ENCODE assay signal across 20 mouse cellular contexts in genomic region chr9:61330747-61331146, GRCm38 (mm10).
"Had no signal": no experiment of that assay in that cellular context is flagged by ENCODE, and none has a peak within 500 bp of the region (broad histone marks: within the 10 kb centered on the region; RNA-seq: fewer than 3 reads in every experiment).

No protein-coding gene starts in this region.

- H3K36me3 ChIP-seq: liver, embryonic 15.5 days; midbrain, embryonic 13.5 days; midbrain, embryonic 15.5 days; neural tube, embryonic 13.5 days; neural tube, embryonic 15.5 days had no signal

- H3K4me1 ChIP-seq: liver, embryonic 15.5 days had no signal

- ATAC-seq: liver, postnatal 0 days; midbrain, embryonic 13.5 days; midbrain, embryonic 15.5 days had no signal

- H3K9me3 ChIP-seq: liver, embryonic 15.5 days; midbrain, embryonic 13.5 days; midbrain, embryonic 15.5 days; neural tube, embryonic 13.5 days; neural tube, embryonic 15.5 days had no signal

- H3K4me3 ChIP-seq: liver, embryonic 15.5 days; megakaryocyte, embryonic 14.5 days; midbrain, embryonic 13.5 days; midbrain, embryonic 15.5 days; myocyte; neural tube, embryonic 13.5 days; neural tube, embryonic 15.5 days had no signal

- DNase-seq: liver, postnatal 0 days; lung, embryonic 14.5 days; lung, postnatal 10 days; lung, postnatal 4 days; retina, postnatal 1 day; right cerebral cortex, adult 18-20 months; right cerebral cortex, postnatal 25 days; right cerebral cortex, postnatal 4 days; spleen, adult 18-20 months; thymus, adult 18-20 months; thymus, postnatal 14 days; thymus, postnatal 36 days had no signal

- H3K4me2 ChIP-seq: liver, embryonic 15.5 days; lung, embryonic 14.5 days; midbrain, embryonic 11.5 days; midbrain, embryonic 13.5 days; midbrain, embryonic 15.5 days; neural tube, embryonic 13.5 days; neural tube, embryonic 15.5 days had no signal

- H3K27ac ChIP-seq: liver, embryonic 15.5 days; midbrain, embryonic 13.5 days; midbrain, embryonic 15.5 days; neural tube, embryonic 13.5 days; neural tube, embryonic 15.5 days had no signal

- H3K9ac ChIP-seq: liver, embryonic 15.5 days; liver, postnatal 0 days; lung, embryonic 14.5 days; midbrain, embryonic 13.5 days; midbrain, embryonic 15.5 days; neural tube, embryonic 13.5 days; neural tube, embryonic 15.5 days had no signal
